Mouse (Mus musculus) ES-E14 (cell line): Measurements from ENCODE around the gene Sema6b. TPM values are rescaled to one million over a fixed set of nuclear protein-coding genes. Genes with fewer than 3 reads are reported as not detected.

Source experiments
- DNase-seq: peaks from one replicate; pipeline ENCODE4 v3.0.0-alpha.2; 2013; ENCODE audit warnings: low read depth, low spot score
- H3K27ac ChIP-seq: 2 replicates; pipeline ENCODE4 v1.5.1; 2012; ENCODE audit warnings: low read depth, mild to moderate bottlenecking, low read length, moderate library complexity, mixed read lengths; ENCODE audit not compliant: poor library complexity, insufficient read depth, severe bottlenecking
- H3K36me3 ChIP-seq: 2 replicates; pipeline ENCODE4 v1.6.1; 2012; ENCODE audit warnings: mild to moderate bottlenecking, low read length, moderate library complexity, mixed read lengths; ENCODE audit not compliant: control insufficient read depth, poor library complexity, insufficient read depth, severe bottlenecking
- H3K4me1 ChIP-seq, 2 experiments: fragments of 150-350 bp in 1 of 2; sonication (generic) in 1 of 2; 2 replicates each; pipeline ENCODE4 v1.6.1; 2012; ENCODE audit warnings: low read length in 2 of 2, mild to moderate bottlenecking in 1 of 2, mixed read lengths in 1 of 2; ENCODE audit not compliant: control insufficient read depth in 2 of 2, insufficient read depth in 2 of 2, poor library complexity in 1 of 2
- H3K4me3 ChIP-seq, 2 experiments: fragments of 150-350 bp in 1 of 2; sonication (generic) in 1 of 2; 2 replicates each; pipeline ENCODE4 v1.5.1; 2012; ENCODE audit warnings: low read length in 2 of 2, low read depth in 1 of 2, mild to moderate bottlenecking in 1 of 2, mixed read lengths in 1 of 2; ENCODE audit not compliant: insufficient read depth in 1 of 2, poor library complexity in 1 of 2, severe bottlenecking in 1 of 2
- H3K9ac ChIP-seq: 2 replicates; pipeline ENCODE4 v1.6.1; 2012; ENCODE audit warnings: low read depth, mild to moderate bottlenecking, low read length, mixed read lengths; ENCODE audit not compliant: poor library complexity, insufficient read depth, severe bottlenecking
- H3K9me3 ChIP-seq: fragments of 150-350 bp; sonication (generic); 2 replicates; pipeline ENCODE4 v1.6.1; 2012; ENCODE audit warnings: low read depth, mild to moderate bottlenecking, low read length; ENCODE audit not compliant: control insufficient read depth, insufficient read depth
- CHD2 ChIP-seq: IDR thresholded peaks from 2 replicates; pipeline ENCODE4 v1.6.1; 2014; ENCODE audit warnings: mild to moderate bottlenecking, low read depth, low read length, inconsistent platforms
- HCFC1 ChIP-seq: IDR thresholded peaks from 2 replicates; pipeline ENCODE4 v1.6.1; 2012; ENCODE audit warnings: low read length, inconsistent platforms, borderline replicate concordance; ENCODE audit not compliant: insufficient read depth
- MAFK ChIP-seq: IDR thresholded peaks from 2 replicates; pipeline ENCODE4 v1.6.1; 2014; ENCODE audit warnings: mild to moderate bottlenecking, low read depth, low read length, inconsistent platforms; ENCODE audit not compliant: insufficient read depth
- ZC3H11A ChIP-seq: IDR thresholded peaks from 2 replicates; pipeline ENCODE4 v1.6.1; 2012; ENCODE audit warnings: low read depth, mild to moderate bottlenecking, inconsistent platforms, low read length, borderline replicate concordance
- ZNF384 ChIP-seq: IDR thresholded peaks from 2 replicates; pipeline ENCODE4 v1.6.1; 2012; ENCODE audit warnings: low read depth, low read length, inconsistent platforms
- in situ Hi-C, 2 experiments: fragments of 600-800 bp; cut with MboI; formaldehyde crosslinking; loops; one replicate each; pipeline ENCODE4 v1.15.1; 2025; ENCODE audit warnings: low sequenced_read_pairs in 2 of 2, inconsistent platforms in 1 of 2; ENCODE audit not compliant: unreplicated experiment in 2 of 2
- total RNA-seq: library from RNA; depleted of rRNA; stranded (reverse); fragments of 300-350 nt; gene quantifications from 2 replicates; pipeline ENCODE4 v1.2.3, GENCODE M21; 2012

The Sema6b gene
- total RNA-seq, 1 experiment, result 2.9 TPM

DNA sequence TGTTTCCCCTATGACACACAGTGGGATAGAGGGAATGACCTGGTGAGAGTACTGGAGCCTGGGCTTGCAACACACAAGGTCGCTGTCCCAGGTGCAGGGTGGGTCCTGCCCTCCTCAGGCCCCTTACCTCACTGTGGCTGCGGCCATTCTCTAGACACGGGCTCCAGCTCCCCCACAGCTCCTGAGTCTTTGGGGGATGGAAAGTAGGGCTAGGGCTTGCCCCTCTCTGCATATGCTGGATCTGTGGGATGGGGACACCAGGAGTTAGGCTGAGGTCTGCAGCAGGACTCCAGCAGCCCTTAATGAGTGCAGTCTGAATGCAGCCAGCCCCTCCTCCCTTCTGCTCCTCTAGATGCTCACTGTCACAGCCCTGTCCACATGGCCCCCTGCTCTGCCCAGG, 27.4 kb downstream of the Sema6b start:
- no peak for DNase-seq
- Histone ChIP-seq H3K27ac (no peak overlapping the region), H3K36me3 (no peaks in the 10 kb centered on the region), H3K9me3 (no peaks in the 10 kb centered on the region), H3K4me1 (peaks cover 0 to 10% of the 10 kb centered on the region in 2 experiments; a peak in 1 of 4 replicates), H3K4me3 (no peak overlapping the region), H3K9ac (no peak overlapping the region)
- in situ Hi-C loops, result no loop called here
- no peak for TF ChIP-seq ZNF384
- TF ChIP-seq MAFK, result no peak
- TF ChIP-seq CHD2, result no peak
- no peak for TF ChIP-seq HCFC1
- no peak for TF ChIP-seq ZC3H11A

DNA sequence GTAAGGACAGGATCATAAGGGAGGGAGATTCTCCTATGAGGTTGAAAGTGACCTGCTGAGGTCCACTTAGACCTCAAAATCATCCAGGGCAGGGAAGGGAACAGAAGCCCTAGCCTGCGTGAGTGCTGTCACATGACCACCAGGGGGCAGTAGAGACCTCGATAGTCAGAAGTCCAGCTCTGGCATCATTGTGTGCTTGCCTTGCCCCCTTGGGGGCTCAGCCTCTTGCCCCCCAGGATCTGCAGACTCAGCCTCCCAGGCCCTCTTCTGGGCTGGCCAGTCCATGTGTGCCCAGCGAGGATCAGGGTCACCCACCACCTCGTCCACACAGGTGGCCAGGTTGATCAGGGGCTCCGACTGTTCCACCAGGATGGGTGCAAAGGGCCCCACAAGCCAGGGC, 28.3 kb downstream of the Sema6b start:
- no peak overlapping the region for H3K27ac ChIP-seq
- in situ Hi-C loops, result no loop called here
- TF ChIP-seq HCFC1, result no peak
- TF ChIP-seq CHD2, result no peak
- TF ChIP-seq MAFK, result no peak
- no peak for TF ChIP-seq ZNF384
- TF ChIP-seq ZC3H11A, result 0 out of 2 replicates have a peak, but pooled peaks have one; percentile 5
- H3K4me1 ChIP-seq, result peaks cover 0 to 8% of the 10 kb centered on the region in 2 experiments; a peak in 1 of 4 replicates
- no peak overlapping the region for H3K9ac ChIP-seq
- no peak overlapping the region for H3K4me3 ChIP-seq
- no peaks in the 10 kb centered on the region for H3K36me3 ChIP-seq
- peak; percentile 54 for DNase-seq
- no peaks in the 10 kb centered on the region for H3K9me3 ChIP-seq

DNA sequence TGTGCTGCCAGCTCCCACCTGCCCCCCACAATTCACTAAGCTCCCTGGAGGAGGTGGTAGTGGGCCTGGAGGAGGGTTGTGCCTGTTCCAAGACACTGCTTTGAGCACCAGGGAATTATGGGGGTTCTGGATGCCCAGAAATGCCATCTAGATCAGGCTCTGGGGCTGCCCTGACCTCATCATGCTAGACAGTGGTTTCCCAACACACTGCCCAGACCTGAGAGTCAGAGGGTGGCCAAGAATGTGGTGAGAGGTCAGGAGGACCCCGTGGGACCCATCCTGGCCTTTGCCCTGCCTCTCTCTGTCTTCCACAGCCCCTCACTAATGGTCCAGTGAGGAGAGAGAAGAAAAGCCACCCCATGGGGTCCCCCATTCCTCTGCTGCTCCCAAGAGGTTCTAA, 29.1 kb downstream of the Sema6b start:
- TF ChIP-seq ZNF384 (no peak), HCFC1 (no peak), CHD2 (no peak), ZC3H11A (no peak), MAFK (no peak)
- Histone ChIP-seq H3K4me3 (no peak overlapping the region), H3K4me1 (peaks cover 0 to 7% of the 10 kb centered on the region in 2 experiments; a peak in 1 of 4 replicates), H3K9me3 (no peaks in the 10 kb centered on the region), H3K9ac (no peak overlapping the region), H3K27ac (no peak overlapping the region), H3K36me3 (no peaks in the 10 kb centered on the region)
- in situ Hi-C loops, result no loop called here
- no peak for DNase-seq

DNA sequence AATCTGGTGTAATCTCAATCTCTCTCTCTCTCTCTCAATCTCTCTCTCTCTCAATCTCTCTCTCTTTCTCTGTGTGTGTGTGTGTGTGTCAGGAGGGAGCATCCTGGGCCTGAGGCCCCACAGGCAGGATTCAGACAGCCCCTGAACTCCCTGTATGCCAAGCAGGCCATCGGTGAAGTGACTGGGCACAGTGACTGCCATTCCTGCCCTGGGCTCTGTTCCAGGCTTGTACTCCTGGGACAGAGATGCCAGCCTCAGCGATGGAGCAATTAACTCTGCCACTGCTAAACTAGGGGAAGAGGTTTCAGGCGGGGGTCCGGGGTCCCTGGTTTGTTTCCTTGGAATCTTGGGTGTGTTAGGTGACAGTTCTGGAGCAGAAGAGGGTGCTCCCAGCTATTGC, 29.6 kb downstream of the Sema6b start:
- no peak overlapping the region for H3K9ac ChIP-seq
- no peak overlapping the region for H3K27ac ChIP-seq
- H3K4me3 ChIP-seq, result no peak overlapping the region
- TF ChIP-seq MAFK, result no peak
- no peak for TF ChIP-seq ZC3H11A
- no peak for TF ChIP-seq CHD2
- no peak for TF ChIP-seq HCFC1
- no peak for TF ChIP-seq ZNF384
- H3K36me3 ChIP-seq, result no peaks in the 10 kb centered on the region
- in situ Hi-C loops, result no loop called here
- H3K4me1 ChIP-seq, result peaks cover 0 to 7% of the 10 kb centered on the region in 2 experiments; a peak in 1 of 4 replicates
- DNase-seq, result no peak
- H3K9me3 ChIP-seq, result no peaks in the 10 kb centered on the region
